Mouse (Mus musculus) embryonic facial prominence, embryonic 14.5 days (tissue): ENCODE data around the gene Kif1a. TPM values are rescaled to one million over a fixed set of nuclear protein-coding genes. Genes with fewer than 3 reads are reported as not detected.

Experiments used
- ATAC-seq: fragments of 200-750 bp; cut with Nextera tagmentation; 2 replicates; pipeline ENCODE4 v1.8.0; 2017; ENCODE audit warnings: low read depth, moderate number of reproducible peaks, moderate TSS enrichment
- DNase-seq: peaks from one replicate; pipeline ENCODE4 v3.0.0-alpha.2; 2015; ENCODE audit warnings: low spot score
- H3K27ac ChIP-seq: fragments of 300-500 bp; sonication (generic); replicated peaks from 2 replicates; pipeline ENCODE4 v1.5.1; 2014; ENCODE audit warnings: low read depth, mild to moderate bottlenecking, low read length, moderate library complexity
- H3K27me3 ChIP-seq: fragments of 300-500 bp; sonication (generic); replicated peaks from 2 replicates; pipeline ENCODE4 v1.6.1; 2014; ENCODE audit warnings: low read length; ENCODE audit not compliant: control insufficient read depth, insufficient read depth
- H3K36me3 ChIP-seq: fragments of 300-500 bp; sonication (generic); 2 replicates; pipeline ENCODE4 v1.6.1; 2014; ENCODE audit warnings: low read length, mixed read lengths; ENCODE audit not compliant: control insufficient read depth, insufficient read depth
- H3K4me1 ChIP-seq: fragments of 300-500 bp; sonication (generic); 2 replicates; pipeline ENCODE4 v1.6.1; 2014; ENCODE audit warnings: antibody characterized with exemption, low read length; ENCODE audit not compliant: control insufficient read depth, insufficient read depth
- H3K4me2 ChIP-seq: fragments of 300-500 bp; sonication (generic); 2 replicates; pipeline ENCODE4 v1.6.1; 2014; ENCODE audit warnings: low read depth, mild to moderate bottlenecking, low read length, moderate library complexity, mixed read lengths
- H3K4me3 ChIP-seq: fragments of 300-500 bp; sonication (generic); 2 replicates; pipeline ENCODE4 v1.5.1; 2014; ENCODE audit warnings: low read depth, mild to moderate bottlenecking, low read length
- H3K9ac ChIP-seq: fragments of 300-500 bp; sonication (generic); 2 replicates; pipeline ENCODE4 v1.6.1; 2014; ENCODE audit warnings: low read depth, mild to moderate bottlenecking, low read length, moderate library complexity, mixed read lengths
- H3K9me3 ChIP-seq: fragments of 300-500 bp; sonication (generic); 2 replicates; pipeline ENCODE4 v1.6.1; 2016; ENCODE audit warnings: low read length; ENCODE audit not compliant: control insufficient read depth
- WGBS: fragments of 180-500 bp; shearing (Covaris S2); extraction: QIAGEN DNeasy Blood & Tissue Kit; methylation state at CpG from one replicate; pipeline ENCODE4 v1.1.7; 2014; 5-methylcytosine and 5-hydroxymethylcytosine counted together
- polyA plus RNA-seq: library from polyadenylated mRNA; unstranded; fragments of >200 nt; fragmentation: Nextera tagmentation; extraction: Ambion mirVana; gene quantifications from 2 replicates; pipeline ENCODE4 v1.2.1, GENCODE M21; 2014

Kif1a gene
- polyA plus RNA-seq, 1 experiment from 2014 or later: 30.7 TPM

DNA sequence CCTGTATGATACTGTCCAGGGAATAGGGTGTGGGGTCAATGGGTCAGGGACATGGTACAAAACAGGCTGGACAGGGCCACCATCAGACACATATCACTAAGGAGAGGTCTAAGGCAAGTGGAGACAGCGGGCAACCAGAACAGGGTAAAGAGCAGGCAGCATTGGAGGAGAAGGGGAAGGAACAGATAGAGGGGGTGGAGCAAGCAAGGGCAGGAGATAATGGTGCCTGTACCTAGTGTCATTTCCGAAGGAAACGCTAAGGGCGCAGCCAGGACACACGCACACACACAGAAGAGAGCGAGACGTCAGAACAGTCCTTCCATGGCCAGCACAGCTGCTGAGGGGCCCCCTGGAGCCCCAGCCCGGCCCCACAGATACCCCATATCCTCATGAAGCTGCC is 75.2 kb downstream of the Kif1a start:
- H3K9me3 ChIP-seq: no peaks in the 10 kb centered on the region
- H3K4me1 ChIP-seq: no peaks in the 10 kb centered on the region
- no peaks in the 10 kb centered on the region for H3K27me3 ChIP-seq
- no peak overlapping the region for H3K27ac ChIP-seq
- H3K4me3 ChIP-seq: no peak overlapping the region
- H3K4me2 ChIP-seq: no peak overlapping the region
- DNase-seq (no peak), ATAC-seq (no peak)
- H3K9ac ChIP-seq: no peak overlapping the region
- WGBS: 80% methylated on average over 8 of the region's 8 CpGs
- H3K36me3 ChIP-seq: 0 out of 2 replicates have a peak, but pooled peaks cover 11% of the 10 kb centered on the region

DNA sequence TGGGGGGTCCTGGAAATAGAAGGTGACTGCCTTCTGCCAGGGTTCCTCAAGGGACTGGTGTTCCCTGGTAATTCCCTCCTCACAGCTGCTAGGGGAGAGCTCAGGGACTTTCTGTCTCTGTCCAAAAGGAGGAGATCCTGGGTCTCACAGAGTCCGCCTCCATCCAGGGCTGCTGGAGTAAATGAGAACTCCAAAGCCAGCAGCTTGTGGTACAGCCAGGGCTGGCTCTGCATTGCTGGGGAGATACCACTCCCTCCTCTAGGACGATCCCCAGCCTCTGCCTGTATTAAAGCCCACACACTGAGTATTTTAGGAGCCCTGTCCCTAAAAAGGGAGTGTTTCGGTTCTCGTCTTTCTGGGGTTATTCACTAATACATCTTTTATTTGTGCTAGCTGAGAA is 81.1 kb downstream of the Kif1a start:
- DNase-seq (no peak), ATAC-seq (no peak)
- Histone ChIP-seq H3K36me3 (0 out of 2 replicates have a peak, but pooled peaks cover 11% of the 10 kb centered on the region), H3K27me3 (no peaks in the 10 kb centered on the region), H3K9ac (no peak overlapping the region), H3K4me1 (no peaks in the 10 kb centered on the region), H3K4me3 (no peak overlapping the region), H3K27ac (no peak overlapping the region), H3K4me2 (no peak overlapping the region), H3K9me3 (no peaks in the 10 kb centered on the region)
- WGBS: 73% methylated on average over 4 of the region's 4 CpGs

DNA sequence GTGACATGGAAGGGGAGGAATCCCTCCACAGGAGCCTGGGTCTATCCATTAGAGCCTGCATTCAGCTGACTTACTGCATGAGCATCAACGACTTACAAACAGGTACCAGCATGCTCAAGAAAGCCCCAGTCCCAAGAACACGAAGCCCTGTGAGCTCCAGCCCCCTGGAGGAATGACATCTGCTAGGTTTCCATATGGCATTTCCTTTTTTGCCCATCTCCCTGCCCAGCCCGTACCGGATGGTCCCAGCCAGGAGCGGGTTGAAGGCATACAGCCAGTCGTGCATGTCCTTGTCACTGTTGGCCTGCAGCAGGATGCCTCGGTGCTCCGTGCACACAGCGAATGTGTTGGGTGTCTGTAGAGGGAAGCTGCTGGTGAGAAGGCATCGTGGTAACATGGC is 83.0 kb downstream of the Kif1a start:
- H3K36me3 ChIP-seq: 0 out of 2 replicates have a peak, but pooled peaks cover 11% of the 10 kb centered on the region
- H3K27ac ChIP-seq: no peak overlapping the region
- no peak overlapping the region for H3K4me2 ChIP-seq
- H3K4me1 ChIP-seq: no peaks in the 10 kb centered on the region
- no peak overlapping the region for H3K4me3 ChIP-seq
- H3K9ac ChIP-seq: no peak overlapping the region
- no peaks in the 10 kb centered on the region for H3K9me3 ChIP-seq
- DNase-seq: no peak
- H3K27me3 ChIP-seq: no peaks in the 10 kb centered on the region
- WGBS: 80% methylated on average over 10 of the region's 10 CpGs
- no peak for ATAC-seq

DNA sequence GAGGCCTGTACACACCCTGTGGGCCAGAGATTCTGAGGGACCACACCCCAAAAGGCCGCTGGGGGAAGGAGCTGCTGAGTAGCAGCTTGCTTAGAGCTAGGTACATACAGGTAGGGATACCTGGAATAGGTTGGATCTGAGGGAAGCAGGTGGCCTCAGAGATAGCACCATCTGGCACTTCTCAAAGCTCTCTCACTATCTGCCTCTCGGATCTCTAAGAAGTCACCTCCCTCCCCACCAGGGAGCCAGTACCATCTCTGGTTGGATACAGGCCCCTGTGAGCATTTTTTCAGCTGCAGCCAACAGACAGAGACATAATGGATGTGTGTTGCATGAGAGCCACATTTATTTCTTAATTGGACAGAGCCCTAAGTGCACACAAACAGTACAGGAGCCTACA is 86.6 kb downstream of the Kif1a start:
- no peak overlapping the region for H3K27ac ChIP-seq
- H3K9ac ChIP-seq: no peak overlapping the region
- no peak overlapping the region for H3K4me2 ChIP-seq
- ATAC-seq: no peak; the same call in 1 of the 2 replicates
- H3K36me3 ChIP-seq: no peaks in the 10 kb centered on the region
- no peaks in the 10 kb centered on the region for H3K4me1 ChIP-seq
- H3K27me3 ChIP-seq: no peaks in the 10 kb centered on the region
- no peaks in the 10 kb centered on the region for H3K9me3 ChIP-seq
- no peak for DNase-seq
- no peak overlapping the region for H3K4me3 ChIP-seq
- WGBS: 53% methylated on average over 2 of the region's 2 CpGs

DNA sequence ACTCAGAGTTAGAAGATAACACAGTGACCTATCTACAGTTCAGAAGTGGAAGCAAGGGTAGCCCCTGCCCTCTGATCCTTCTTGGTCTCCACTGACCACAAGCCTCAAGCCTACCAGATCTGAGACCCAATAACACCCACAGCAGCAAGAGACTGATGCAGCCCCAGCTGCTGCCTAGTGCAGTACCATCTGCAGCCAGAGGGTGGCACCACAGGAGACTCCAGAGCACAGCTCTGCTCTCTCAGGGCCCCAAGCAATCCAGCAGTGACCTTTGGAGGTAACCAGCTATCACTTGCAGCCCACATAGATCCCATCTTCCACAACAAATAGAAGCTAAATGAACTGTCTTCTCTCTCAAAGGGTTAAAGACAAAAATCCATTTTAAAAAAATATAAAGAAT is 87.3 kb downstream of the Kif1a start:
- Histone ChIP-seq H3K9ac (no peak overlapping the region), H3K27ac (no peak overlapping the region), H3K27me3 (no peaks in the 10 kb centered on the region), H3K4me2 (no peak overlapping the region), H3K4me3 (no peak overlapping the region), H3K4me1 (no peaks in the 10 kb centered on the region), H3K36me3 (no peaks in the 10 kb centered on the region), H3K9me3 (no peaks in the 10 kb centered on the region)
- ATAC-seq (peak; percentile 45), DNase-seq (peak; percentile 46)

DNA sequence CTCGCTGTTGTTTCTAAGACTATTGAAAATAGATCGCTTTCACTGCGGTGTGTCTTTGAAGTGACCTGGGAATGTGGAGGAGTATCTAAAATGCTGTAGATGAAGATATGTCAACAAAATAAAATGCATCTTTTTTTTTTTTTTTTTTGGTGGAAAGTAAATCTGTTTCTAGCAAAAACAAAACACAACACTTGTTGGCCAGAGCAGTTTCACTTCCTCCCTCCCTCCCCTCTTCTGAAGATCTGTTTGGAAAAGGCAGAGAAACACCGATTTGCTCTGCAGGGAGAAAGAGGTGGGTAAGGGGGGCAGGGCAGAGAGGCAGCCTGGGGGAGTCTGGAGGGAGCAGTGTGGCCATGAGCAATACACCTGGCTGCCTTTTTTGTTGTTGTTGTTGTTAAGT is 88.4 kb downstream of the Kif1a start:
- H3K4me3 ChIP-seq: no peak overlapping the region
- DNase-seq: no peak
- H3K4me2 ChIP-seq: no peak overlapping the region
- 79% methylated on average over 4 of the region's 4 CpGs for WGBS
- no peaks in the 10 kb centered on the region for H3K9me3 ChIP-seq
- no peak overlapping the region for H3K9ac ChIP-seq
- no peaks in the 10 kb centered on the region for H3K27me3 ChIP-seq
- H3K27ac ChIP-seq: no peak overlapping the region
- no peaks in the 10 kb centered on the region for H3K4me1 ChIP-seq
- no peaks in the 10 kb centered on the region for H3K36me3 ChIP-seq
- no peak for ATAC-seq

DNA sequence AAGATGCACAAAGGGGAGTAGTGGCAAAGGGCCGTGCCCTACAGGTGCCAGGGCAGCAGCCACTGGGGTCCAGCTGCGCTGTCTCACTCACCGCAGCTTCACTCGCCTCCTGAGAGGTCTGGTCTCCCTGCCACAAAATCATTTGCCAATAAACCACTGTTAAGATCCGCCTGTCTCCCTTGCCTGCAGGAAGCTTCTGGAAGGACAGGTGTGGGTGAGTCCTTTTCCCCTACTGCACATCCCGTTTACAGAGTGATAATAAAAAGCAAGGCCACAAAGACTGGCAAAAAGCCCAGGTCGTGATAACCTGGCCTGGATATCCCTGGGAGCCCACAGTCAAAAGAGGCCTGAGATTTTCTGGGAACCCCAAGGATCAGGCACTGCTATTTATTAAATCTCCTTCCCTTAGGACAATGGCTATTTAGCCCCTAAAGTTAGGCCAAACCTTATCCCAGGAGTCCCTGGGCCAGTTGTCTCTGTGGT is 89.6 kb downstream of the Kif1a start:
- WGBS: 77% methylated on average over 7 of the region's 7 CpGs
- DNase-seq: no peak
- Histone ChIP-seq H3K36me3 (no peaks in the 10 kb centered on the region), H3K9me3 (no peaks in the 10 kb centered on the region), H3K27ac (no peak overlapping the region), H3K27me3 (no peaks in the 10 kb centered on the region), H3K9ac (no peak overlapping the region), H3K4me1 (no peaks in the 10 kb centered on the region), H3K4me2 (no peak overlapping the region), H3K4me3 (no peak overlapping the region)
- ATAC-seq: no peak

DNA sequence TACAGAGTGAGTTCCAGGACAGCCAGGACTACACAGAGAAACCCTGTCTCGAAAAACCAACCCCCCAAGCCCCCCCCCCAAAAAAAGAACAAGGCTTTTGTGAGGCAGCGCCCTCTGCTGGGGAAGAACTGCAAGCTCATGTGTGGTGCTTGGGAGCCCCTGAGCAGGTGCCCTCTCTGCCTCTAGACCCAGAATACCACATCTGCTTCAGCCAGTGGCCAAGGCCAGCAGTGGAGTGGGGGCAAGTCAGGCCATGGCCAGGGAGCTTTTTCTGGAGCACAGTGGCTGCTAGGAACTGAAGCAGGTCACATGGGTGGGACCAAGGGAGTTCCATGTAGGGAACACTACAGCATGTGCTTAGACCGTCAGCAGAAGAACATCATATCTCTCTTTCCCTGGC is 91.0 kb downstream of the Kif1a start:
- no peaks in the 10 kb centered on the region for H3K27me3 ChIP-seq
- ATAC-seq (no peak), DNase-seq (no peak)
- no peak overlapping the region for H3K4me2 ChIP-seq
- no peaks in the 10 kb centered on the region for H3K4me1 ChIP-seq
- no peaks in the 10 kb centered on the region for H3K9me3 ChIP-seq
- no peak overlapping the region for H3K9ac ChIP-seq
- 22% methylated on average over 3 of the region's 3 CpGs for WGBS
- no peaks in the 10 kb centered on the region for H3K36me3 ChIP-seq
- no peak overlapping the region for H3K4me3 ChIP-seq
- no peak overlapping the region for H3K27ac ChIP-seq

DNA sequence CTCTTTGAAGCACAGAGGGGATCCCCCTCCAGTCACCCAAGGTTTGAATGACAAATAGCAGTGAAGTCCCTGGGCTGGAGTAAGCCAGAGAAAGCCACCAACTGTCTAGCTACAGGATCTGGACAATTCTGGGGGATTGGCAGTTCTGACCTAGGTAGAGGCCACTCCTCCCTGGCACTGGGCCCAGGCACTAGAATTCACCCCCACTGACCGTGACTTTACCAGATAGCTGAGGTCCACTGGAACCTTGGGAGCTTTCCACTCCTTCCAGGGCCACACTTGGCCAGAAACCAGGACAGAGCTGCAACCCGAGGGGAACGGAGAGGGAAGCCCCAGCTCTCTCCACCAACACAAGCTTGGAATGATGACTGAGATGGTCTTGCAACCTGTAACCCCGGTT is 92.6 kb downstream of the Kif1a start:
- DNase-seq (no peak), ATAC-seq (no peak)
- no peaks in the 10 kb centered on the region for H3K4me1 ChIP-seq
- no peaks in the 10 kb centered on the region for H3K36me3 ChIP-seq
- no peak overlapping the region for H3K9ac ChIP-seq
- WGBS: 53% methylated on average over 4 of the region's 4 CpGs
- no peak overlapping the region for H3K4me2 ChIP-seq
- H3K27ac ChIP-seq: no peak overlapping the region
- H3K4me3 ChIP-seq: no peak overlapping the region
- H3K27me3 ChIP-seq: no peaks in the 10 kb centered on the region
- no peaks in the 10 kb centered on the region for H3K9me3 ChIP-seq
